Mouse (Mus musculus) ovary, postnatal 14 days (tissue): ENCODE results near the gene Rps26.
A peak's percentile ranks its signal among the peaks of the same experiment; 100 is the strongest.

ENCODE experiments used
- DNase-seq: peaks from one replicate; pipeline ENCODE4 v3.0.0; 2022; ENCODE audit warnings: low spot score

Gene Rps26

GRCm38 (mm10) chr10:128602470-128603128 lies 23.9 kb downstream of the Rps26 start:
- DNase-seq: no peak

DNA sequence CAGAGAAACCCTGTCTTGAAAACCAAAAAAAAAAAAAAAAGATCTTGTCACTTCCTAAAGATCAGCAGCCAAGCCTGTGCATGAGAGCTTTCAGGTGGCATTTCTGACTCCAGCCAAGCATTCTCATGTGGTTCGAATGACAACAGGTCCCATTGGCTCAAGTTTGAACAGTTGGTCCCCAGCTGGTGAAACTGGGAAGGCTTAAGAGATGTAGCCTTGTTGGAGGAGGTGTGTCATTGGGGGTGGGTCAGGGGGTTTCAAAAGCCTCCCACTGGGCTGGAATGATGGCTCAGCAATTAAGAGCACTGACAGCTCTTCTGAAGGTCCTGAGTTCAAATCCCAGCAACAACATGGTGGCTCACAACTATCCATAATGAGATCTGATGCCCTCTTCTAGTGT lies 25.0 kb downstream of the Rps26 start:
- DNase-seq: no peak

- no peak for DNase-seq
These were observed 28.1 kb downstream of the Rps26 start for GRCm38 (mm10) chr10:128598476-128598875.

DNA sequence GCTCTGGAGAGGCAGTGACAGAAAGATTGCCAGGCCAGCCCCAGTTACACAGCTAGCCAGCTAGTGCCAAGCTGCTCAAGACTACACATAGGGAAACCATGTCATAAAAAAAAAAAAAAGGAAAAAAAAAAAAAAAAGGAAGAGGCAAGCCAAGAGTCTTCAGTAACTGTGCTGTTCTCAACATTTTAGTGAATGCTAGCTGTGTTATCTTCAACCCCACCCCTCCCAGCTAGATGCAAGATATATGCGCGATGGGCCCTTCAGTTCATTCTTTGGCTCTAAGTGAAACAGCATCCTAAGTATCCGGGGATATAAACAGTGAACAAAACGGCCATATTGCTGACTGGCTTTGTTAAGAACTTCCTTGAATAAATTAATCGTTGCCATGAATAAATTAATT lies 33.8 kb downstream of the Rps26 start:
- DNase-seq: no peak

DNA sequence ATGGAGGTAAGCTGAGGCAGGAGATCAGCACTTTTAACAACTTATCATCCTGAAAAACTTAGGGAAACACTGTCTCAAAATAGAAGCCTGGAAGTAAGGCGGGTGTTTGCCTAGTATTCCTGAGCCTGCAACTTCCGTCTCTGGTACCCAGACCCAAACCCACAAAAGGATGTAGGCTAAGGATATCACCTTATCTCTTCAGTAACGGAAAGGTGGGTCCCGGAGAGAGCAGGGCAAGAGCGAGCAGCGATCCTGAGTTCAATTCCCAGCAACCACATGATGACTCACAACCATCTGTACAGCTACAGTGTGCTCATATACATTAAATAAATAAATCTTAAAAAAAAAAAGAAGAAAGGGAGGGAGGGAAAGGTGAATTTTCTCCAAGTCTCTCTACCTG lies 35.1 kb downstream of the Rps26 start:
- DNase-seq: no peak

- DNase-seq: peak; percentile 51
These were observed 36.3 kb downstream of the Rps26 start for GRCm38 (mm10) chr10:128590193-128590690.

GRCm38 (mm10) chr10:128589464-128590192 lies 36.9 kb downstream of the Rps26 start, which contains the start of gene Erbb3:
Gene Erbb3 (minus strand): TSS chr10:128589652.
- DNase-seq: peak; percentile 31

- DNase-seq: no peak
These were observed 37.6 kb downstream of the Rps26 start for GRCm38 (mm10) chr10:128588775-128589463.

DNA sequence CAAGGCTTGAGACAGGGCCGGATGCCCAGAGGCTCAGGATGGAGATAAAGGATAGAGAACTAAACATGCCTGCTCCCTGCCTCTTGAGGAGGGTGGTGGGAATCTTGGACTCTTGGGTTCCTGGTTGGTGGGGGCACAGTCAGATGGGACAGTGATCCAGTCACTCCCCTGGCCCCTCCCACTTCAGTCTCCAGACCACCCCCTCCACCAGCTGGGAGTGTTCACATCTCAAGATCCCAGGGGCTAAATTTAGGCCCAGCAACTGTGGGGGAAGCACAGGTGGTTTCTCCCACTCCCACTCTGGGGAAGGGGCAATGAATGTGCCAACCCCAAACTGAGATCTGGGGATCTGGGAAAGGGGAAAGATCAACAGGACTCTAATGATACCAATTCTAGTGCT lies 38.4 kb downstream of the Rps26 start:
- DNase-seq: no peak

GRCm38 (mm10) chr10:128587697-128588096 lies 38.9 kb downstream of the Rps26 start:
- no peak for DNase-seq

GRCm38 (mm10) chr10:128587120-128587519 lies 39.4 kb downstream of the Rps26 start:
- no peak for DNase-seq

DNA sequence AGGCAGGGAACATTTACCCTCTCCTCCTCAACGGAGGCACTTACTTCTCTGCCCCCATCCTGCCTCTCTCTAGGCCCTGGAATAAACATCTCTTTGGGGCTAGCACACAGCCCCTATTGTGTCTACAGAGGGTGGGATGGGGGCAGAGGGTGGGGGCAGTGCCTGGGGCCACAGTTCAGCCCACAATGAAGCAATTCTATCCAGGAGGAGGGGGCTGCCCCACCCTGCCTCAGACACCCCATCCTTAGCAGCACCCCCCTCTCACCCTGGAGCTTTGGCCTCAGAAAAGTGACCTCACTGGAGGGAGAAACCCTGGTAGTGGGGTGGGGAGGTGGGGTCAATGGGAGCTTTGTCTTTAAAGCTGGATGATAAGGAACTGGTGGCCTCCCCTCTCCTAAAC lies 40.0 kb downstream of the Rps26 start:
- no peak for DNase-seq

- DNase-seq: peak; percentile 31
These were observed 42.2 kb downstream of the Rps26 start for GRCm38 (mm10) chr10:128584386-128584785.

DNA sequence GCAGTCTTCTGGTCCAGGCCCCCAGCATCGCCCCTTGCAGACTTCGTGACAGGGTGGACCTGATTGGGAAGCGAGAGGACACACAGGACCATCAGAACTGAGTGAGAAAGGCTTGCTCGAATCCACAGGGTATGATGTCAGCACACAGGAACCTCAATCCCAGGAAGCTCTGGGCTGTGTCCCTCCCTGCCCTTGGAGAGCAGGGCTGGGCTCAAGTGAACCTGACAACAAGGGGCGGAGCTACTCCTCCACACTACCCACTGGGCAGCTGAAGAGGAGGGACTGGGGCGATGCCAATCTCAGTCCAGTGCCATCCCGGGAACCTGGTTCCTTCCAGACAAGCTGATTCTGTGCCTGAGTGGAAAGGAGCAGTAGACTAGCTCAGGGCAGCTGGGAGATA lies 42.9 kb downstream of the Rps26 start:
- peak; percentile 51 for DNase-seq

DNA sequence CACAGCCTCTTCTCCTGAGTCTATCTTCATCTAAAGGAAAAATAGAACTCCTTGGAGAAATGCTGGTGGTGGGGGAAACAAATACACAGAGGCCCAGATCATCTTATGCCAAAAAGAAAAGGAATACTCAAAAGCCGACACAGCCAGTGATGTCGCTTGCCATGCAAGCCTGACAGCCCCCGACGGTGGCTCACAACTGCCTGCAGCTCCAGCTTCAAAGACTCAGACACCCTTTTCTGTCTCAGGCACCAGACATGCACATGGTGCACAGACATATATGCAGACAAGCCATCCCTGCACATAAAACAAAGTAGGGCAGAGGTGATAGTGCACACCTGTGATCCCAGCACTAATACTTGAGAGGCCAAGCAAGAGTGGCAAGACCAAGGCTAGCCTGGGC lies 46.8 kb downstream of the Rps26 start:
- DNase-seq: no peak

DNA sequence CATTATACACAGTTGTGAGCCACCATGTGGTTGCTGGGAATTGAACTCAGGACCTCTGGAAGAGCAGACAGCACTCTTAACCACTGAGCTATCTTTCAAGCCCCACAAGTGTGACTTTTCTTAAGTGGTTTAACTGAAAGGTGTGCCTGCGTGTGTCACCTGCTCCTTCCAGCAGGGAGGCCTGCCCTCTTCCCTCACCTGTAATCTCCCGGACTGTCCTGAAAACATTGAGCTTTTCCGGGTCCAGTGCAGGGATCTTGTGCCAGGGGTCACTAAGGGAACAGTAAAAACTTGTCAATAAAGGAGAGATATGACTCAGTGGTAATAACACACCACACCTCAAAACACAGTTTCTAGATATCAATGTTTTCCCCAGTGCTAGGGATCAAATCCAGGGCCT lies 47.2 kb downstream of the Rps26 start:
- DNase-seq: no peak

DNA sequence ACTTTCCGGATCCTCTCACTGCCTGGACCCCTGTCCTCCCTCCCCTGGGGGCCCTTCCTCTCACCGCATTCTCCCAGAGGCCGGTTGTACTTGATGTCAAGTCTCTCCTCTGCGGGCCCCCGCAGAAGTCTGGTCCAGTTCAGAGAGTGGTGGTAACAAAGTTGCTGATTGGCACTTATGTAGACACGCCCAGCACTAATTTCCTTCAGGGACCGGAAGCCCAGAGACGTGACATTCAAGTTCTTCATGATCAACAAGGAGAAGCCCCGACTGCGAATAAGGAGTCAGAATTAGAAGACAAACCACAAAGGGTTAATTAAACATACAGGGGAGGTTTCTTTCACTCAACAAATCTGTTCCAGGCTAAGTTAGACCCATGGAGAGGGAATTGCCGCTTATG lies 48.2 kb downstream of the Rps26 start:
- DNase-seq: no peak

DNA sequence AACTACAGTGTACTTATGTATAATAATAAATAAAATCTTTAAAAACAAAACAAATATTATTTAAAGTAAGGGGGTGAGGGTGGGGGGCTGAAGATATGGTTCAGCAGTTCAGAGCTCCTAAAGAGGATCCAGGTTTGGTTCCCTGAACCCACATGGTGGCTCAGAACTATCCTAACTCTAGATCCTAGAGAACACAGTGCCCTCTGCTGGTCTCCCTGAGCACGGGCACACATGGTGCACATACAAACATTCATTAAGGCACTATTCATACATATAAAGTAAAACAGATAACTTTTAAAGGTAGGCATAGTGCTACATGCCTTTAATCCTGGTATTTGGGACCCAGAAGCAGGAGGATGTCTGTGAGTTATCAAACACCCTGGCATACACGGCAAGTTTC lies 51.5 kb downstream of the Rps26 start:
- DNase-seq: no peak
